Mouse (Mus musculus) cerebellum, adult 2 months (tissue): ENCODE measurements around the gene Cnnm2.

Experiments
- CTCF ChIP-seq: fragments of 200-500 bp; IDR thresholded peaks from 2 replicates; pipeline ENCODE4 v1.5.1; 2011; ENCODE audit warnings: low read depth, mild to moderate bottlenecking, control low read depth, low read length, moderate library complexity, borderline replicate concordance; ENCODE audit not compliant: insufficient read depth
- POLR2A ChIP-seq: fragments of 200-500 bp; IDR thresholded peaks from 2 replicates; pipeline ENCODE4 v1.6.1; 2011; ENCODE audit warnings: low read length, control low read depth, borderline replicate concordance; ENCODE audit not compliant: insufficient read depth

DNA sequence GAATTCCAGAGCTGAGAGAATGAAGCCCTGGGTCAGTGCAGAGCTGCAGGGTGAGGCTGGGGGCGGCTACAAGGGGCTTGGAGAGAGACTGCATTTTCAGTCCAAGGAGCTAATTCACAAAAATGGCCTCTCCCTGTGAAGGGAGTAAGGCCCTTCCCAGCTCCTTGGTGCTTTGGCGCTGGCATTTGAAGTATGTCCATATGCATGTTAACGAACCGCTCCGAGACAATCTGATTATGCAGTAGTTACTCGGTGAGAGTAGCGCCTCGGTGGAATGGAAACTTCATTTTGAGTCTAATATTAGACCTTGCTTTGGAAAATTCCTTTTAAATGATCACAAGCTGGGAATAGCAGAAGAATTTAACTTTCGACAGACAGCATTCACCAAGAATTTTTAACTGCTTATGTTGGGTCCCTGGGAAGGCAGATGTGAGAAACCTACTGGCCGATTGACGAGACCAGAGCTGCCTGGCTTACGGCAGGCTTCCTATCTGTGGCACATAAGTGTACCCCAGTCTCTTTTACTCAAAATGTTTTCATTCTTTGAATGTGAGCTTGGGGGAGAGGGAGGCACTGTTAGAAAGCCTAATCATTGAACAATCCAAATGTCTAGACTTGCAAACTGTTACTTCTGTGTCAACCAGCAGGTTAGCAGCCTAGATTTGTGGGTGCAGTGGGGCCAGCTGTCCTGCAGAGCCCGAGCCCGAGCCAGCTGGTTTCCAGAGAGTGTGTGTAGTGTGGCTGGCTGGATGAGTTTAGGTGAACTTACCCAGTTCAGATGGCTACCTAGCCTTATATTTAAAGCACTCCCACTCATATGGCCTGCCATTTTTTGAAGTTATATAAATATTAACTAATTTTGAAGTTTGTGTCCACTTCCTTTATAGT is 87.2 kb downstream of the Cnnm2 start:
- TF ChIP-seq CTCF (no peak), POLR2A (no peak)
